Mouse (Mus musculus): ENCODE measurements around the gene Gm14459.
"Not testable (repeated sequence)": the region's sequence is repeated elsewhere in the genome, so short reads cannot be mapped to it uniquely, and the experiment has no call there.

Gm14459 gene

GRCm38 (mm10) chrX:8524854-8525253, at the start of gene Gm14459:
Gm14459 (minus strand) TSS chrX:8524954.
- no peak for DNase-seq (ENCODE audit: low spot score in 2 of 2)

GRCm38 (mm10) chrX:8548155-8548554, 23.4 kb upstream of the Gm14459 start, which contains the start of gene Ssxb6:
Ssxb6 (minus strand) TSS chrX:8548255.
- not testable (repeated sequence) for DNase-seq (ENCODE audit: low spot score in 2 of 2)
